Mouse (Mus musculus): ENCODE data around the gene Grb2.

The Grb2 gene

DNA sequence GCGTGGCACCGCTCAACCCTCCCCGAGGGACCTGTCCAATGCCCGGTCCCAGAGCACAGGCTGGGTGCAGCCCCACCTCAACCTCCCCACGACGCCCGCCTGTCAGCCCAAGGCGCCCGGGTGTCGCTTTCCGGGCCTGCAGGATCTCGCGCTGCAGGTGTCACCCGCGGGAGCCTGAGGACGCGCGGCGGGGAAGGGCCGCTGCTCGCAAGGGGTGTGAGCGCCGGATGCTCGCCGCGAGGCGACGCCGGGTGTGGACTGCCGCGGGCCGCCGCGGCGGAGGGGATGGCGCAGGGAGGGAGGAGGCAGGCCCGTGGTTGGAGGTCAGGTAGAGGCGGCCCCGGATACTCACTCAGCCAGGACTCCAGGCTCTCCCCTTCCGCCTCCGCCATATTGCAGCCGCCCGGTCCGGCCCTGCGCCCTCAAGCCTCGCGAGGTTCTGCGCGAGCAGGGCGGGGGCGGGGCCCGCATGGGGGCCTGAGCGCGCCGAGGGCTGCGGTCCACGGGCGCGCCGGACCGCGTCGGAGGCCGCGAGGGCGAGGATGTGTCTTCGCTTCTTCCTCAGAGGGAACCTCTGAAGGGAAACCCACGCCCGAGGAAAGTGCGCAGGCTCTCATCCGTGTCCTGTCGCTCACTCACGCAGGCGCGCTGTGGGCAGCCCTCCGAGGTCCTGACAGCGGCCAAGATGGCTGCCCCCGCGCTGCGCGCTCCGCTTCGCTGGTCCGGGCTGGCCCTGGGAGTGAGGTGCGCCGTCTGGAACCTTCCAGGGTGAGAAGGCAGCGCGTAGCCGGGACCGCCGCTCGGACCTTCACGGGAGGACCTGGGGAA is 104.7 kb downstream of the Grb2 start, which contains the start of the genes Mrps7 and Gga3:
TSS of gene Mrps7 (plus strand) at position 450 of the 828 bp plus-strand sequence.
TSS of gene Gga3 (minus strand) at position 576 of the 828 bp plus-strand sequence.
- DNase-seq (ENCODE audit: low spot score): peak; percentile 68

DNA sequence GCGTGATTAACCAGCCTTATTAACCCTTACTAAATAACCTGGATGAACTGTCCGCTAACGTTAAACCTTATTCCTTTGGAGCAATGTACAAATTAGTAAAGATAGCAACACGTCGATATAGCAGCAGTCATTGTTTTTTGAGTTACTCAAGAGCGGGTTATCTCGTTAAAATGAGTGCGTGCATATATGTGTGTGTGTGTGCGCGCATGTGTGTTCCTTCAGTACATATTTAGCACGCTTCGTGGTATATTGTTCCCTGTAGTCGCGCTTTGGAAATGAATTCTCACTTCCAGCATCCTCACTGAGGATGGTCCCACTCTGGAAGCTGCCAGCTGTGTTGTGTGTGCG is 105.3 kb downstream of the Grb2 start:
- no peak for DNase-seq (ENCODE audit: low spot score)

DNA sequence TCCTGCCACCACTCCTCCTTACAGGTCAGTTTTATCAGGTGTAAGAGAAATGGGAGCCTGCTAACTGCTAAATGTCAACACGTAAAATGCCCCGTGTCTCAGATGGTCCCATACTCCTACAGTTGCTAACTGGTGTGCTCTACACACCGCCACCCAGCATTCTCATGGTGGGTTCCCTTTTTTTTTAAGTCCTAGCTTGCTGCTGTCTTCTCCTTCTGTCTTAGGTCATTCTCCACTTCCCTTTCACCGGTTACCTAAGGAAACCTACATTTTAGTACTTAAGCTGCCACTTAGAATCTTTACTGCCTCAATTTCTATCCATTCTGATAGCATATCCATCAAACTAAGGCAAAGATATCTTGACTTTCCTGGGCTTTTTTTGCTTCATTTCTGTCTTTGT is 107.2 kb downstream of the Grb2 start:
- no peak for DNase-seq (ENCODE audit: low spot score)

DNA sequence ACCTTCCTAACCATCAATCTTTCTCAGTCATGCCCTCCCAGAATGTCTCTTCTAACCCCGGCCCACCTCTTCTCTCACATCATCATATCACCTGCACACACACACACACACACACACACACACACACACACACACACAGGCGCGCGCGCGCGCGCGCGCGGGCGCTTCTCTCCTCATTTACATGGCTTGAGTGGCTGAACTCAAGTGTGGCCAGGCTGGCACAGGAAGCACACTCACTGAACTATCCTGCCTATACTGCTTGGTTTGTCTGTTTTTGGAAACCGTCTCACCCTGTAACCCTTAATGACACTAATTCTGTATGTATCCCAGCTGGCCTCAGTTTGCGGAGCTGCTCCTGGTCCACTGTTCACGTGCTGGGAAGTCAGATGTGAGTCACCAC is 107.7 kb downstream of the Grb2 start:
- no peak for DNase-seq (ENCODE audit: low spot score)

DNA sequence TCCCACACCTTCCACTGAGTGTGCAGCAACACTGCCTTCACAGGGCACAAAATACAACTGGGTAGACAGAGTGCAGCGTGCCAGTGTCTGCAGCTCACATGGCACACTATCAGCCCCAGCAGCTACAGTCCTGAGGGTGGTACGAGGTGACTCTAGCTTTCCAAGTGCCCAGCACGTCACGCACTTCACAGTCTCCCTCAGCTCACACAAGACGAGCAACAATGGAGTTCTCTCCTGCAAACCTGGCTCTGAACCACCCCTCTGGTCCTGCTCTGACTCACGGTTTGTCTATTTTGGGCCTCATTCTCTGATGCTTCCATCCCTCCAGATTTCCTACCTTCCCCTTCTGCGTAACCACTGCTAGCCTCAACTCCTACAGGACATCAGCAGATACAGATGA is 108.7 kb downstream of the Grb2 start:
- DNase-seq (ENCODE audit: low spot score): no peak

DNA sequence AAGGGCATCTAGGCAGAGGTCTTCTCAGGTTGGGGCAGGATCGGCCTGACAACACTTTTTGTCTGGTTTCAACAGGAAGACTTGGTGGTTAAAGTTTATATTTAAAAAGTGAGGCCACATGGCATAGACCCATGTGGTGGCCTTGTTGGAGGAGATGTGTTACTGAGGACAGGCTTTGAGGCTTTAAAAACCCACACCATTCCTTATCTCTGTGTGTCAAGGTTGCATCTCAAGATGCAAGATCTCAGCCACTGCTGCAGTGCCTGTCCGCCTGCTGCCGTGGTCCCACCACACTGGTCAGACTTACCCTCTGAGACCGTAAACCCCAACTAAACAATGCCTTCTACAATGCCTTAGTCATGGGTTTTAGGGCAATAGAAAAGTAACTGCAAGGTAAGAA is 110.1 kb downstream of the Grb2 start:
- no peak for DNase-seq (ENCODE audit: low spot score)

DNA sequence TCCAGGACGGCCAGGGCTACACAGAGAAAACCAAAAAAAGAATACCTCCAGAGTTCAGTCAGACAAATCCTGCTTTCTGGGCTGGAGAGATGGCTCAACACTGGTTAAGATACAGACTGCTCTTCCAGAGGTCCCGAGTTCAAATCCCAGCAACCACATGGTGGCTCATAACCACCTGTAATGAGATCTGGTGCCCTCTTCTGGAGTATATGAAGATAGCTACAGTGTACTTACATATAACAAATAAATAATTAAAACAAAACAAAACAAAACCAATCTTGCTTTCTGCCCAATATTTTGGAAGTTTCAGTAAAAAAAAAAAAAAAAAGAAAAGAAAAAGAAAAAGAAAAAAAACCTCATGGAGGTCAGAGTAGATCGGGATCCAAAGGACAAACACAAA is 113.2 kb downstream of the Grb2 start:
- no peak for DNase-seq (ENCODE audit: low spot score)

Data from urinary bladder, postnatal 10 days (tissue).